Mouse (Mus musculus) kidney, embryonic 14.5 days (tissue): Measurements from ENCODE around the gene Lsm4. TPM values are rescaled to one million over a fixed set of nuclear protein-coding genes. Genes with fewer than 3 reads are reported as not detected.

Source experiments
- ATAC-seq: fragments of 200-750 bp; cut with Nextera tagmentation; 2 replicates; pipeline ENCODE4 v1.8.0; 2017; ENCODE audit warnings: moderate number of reproducible peaks, mild to moderate bottlenecking, moderate TSS enrichment, moderate library complexity; ENCODE audit not compliant: low FRiP score, low TSS enrichment
- H3K27ac ChIP-seq: fragments of 300-500 bp; sonication (generic); 2 replicates; pipeline ENCODE4 v1.5.1; 2014; ENCODE audit warnings: low read depth, mild to moderate bottlenecking, low read length, moderate library complexity, mixed read lengths
- H3K27me3 ChIP-seq: fragments of 300-500 bp; sonication (generic); 2 replicates; pipeline ENCODE4 v1.6.1; 2014; ENCODE audit warnings: mild to moderate bottlenecking, low read length; ENCODE audit not compliant: control insufficient read depth, insufficient read depth
- H3K36me3 ChIP-seq: fragments of 300-500 bp; sonication (generic); 2 replicates; pipeline ENCODE4 v1.6.1; 2014; ENCODE audit warnings: low read length, mixed read lengths; ENCODE audit not compliant: control insufficient read depth, insufficient read depth
- H3K4me1 ChIP-seq: fragments of 300-500 bp; sonication (generic); 2 replicates; pipeline ENCODE4 v1.6.1; 2014; ENCODE audit warnings: low read length, mixed read lengths; ENCODE audit not compliant: control insufficient read depth, insufficient read depth
- H3K4me2 ChIP-seq: fragments of 300-500 bp; sonication (generic); replicated peaks from 2 replicates; pipeline ENCODE4 v1.6.1; 2014; ENCODE audit warnings: low read depth, mild to moderate bottlenecking, low read length
- H3K4me3 ChIP-seq: fragments of 300-500 bp; sonication (generic); 2 replicates; pipeline ENCODE4 v1.5.1; 2014; ENCODE audit warnings: mild to moderate bottlenecking, low read length
- H3K9ac ChIP-seq: fragments of 300-500 bp; sonication (generic); 2 replicates; pipeline ENCODE4 v1.6.1; 2014; ENCODE audit warnings: low read depth, mild to moderate bottlenecking, low read length, moderate library complexity
- H3K9me3 ChIP-seq: fragments of 300-500 bp; sonication (generic); 2 replicates; pipeline ENCODE4 v1.6.1; 2016; ENCODE audit warnings: low read length; ENCODE audit not compliant: control insufficient read depth
- WGBS: fragments of 180-500 bp; shearing (Covaris S2); extraction: QIAGEN DNeasy Blood & Tissue Kit; methylation state at CpG from one replicate; pipeline ENCODE4 v1.1.7; 2014; 5-methylcytosine and 5-hydroxymethylcytosine counted together
- polyA plus RNA-seq: library from polyadenylated mRNA; unstranded; fragments of >200 nt; fragmentation: Nextera tagmentation; extraction: Ambion mirVana; gene quantifications from 2 replicates; pipeline ENCODE4 v1.2.1, GENCODE M21; 2014

The Lsm4 gene
- polyA plus RNA-seq, 1 experiment from 2014 or later: 353 TPM

DNA sequence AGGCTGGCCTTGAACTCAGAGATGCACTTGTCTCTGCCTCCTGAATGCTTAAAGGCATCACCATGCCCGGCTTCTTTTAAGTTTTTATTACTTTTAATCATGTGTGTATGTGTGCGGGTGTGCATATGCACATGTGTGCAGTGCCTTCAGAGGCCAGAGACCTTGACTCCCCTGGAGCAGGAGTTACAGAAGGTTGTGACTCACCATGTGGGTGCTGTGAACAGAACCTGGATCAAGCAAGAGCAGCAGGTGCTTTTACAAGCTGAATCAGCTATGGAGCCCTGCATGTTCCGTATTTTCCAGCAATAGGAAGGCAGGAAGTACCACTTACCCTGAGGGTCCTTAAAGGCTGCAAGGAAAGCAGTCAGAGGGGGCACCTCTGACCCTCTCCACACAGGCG is 18.2 kb downstream of the Lsm4 start:
- peaks cover 36% of the 10 kb centered on the region for H3K4me1 ChIP-seq
- peak overlapping the region; percentile 7; the same call in 1 of the 2 replicates for H3K4me3 ChIP-seq
- no peaks in the 10 kb centered on the region for H3K36me3 ChIP-seq
- ATAC-seq: no peak; the same call in 1 of the 2 replicates
- H3K9me3 ChIP-seq: no peaks in the 10 kb centered on the region
- H3K27ac ChIP-seq: peak overlapping the region; percentile 90
- H3K9ac ChIP-seq: peak overlapping the region; percentile 60
- H3K4me2 ChIP-seq: peak overlapping the region; percentile 32
- no peaks in the 10 kb centered on the region for H3K27me3 ChIP-seq
- WGBS: 60% methylated on average over 4 of the region's 4 CpGs

GRCm38 (mm10) chr8:70691727-70692231 is 18.7 kb downstream of the Lsm4 start:
- Histone ChIP-seq H3K9ac (peak overlapping the region; percentile 60), H3K4me2 (peak overlapping the region; percentile 32), H3K4me1 (peaks cover 41% of the 10 kb centered on the region), H3K9me3 (no peaks in the 10 kb centered on the region), H3K27ac (peak overlapping the region; percentile 90), H3K36me3 (no peaks in the 10 kb centered on the region), H3K4me3 (peak overlapping the region; percentile 7; the same call in 1 of the 2 replicates), H3K27me3 (no peaks in the 10 kb centered on the region)
- ATAC-seq: peak; percentile 74
- whole genome bisulfite sequencing: 2% methylated on average over 20 of the region's 20 CpGs

DNA sequence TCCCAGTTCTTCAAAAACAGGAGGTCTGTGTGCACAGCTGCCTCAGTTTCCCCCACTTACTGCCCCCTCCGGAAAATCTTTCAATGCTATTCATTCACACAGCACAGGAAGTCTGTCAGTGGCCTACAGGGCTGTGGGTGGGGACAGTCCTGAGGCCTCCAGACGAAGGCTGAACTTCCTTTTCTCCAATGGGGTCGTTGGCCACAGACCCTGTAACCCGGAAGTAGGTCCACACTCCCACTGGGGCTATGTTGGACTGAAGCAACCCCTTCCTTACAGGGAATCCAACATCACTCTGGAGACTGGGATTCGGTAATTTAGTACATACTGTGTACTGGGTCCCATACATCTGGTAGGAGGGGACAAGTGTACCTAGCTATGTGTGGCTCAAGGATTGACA is 20.6 kb downstream of the Lsm4 start:
- peaks cover 54% of the 10 kb centered on the region for H3K4me1 ChIP-seq

DNA sequence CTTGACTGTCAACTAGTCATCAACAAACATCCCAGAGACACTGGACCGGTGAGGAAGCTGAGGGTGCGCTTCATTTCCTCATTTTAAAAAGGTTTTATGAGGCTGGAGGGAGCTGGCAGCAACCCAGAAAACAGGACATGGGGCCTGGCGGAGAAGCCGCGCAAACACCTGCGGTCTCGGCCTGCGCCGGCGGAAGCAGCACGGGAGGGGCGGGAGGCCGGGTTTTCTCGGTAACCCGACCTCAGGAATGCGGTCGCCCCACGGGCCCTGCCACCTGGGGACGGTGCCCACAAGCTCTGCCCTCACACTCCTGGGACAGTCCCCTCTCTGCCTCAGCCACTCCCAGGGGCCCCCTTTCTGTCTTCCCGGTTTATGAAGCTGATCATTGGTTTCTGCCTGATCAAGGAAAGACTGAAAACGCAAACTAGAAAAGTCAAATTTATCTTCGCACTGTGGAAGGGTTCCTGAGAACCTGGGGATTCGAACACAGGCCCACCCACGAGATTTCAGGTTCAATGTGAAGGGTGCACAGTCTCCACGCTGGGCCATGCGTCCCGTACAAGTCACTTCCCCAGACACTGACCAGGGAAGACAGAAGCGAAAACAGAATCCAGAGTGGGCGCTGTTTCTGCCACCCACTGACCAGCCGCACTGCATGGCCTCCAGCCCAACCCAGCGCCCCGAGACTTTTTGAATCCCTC is 22.4 kb downstream of the Lsm4 start:
- H3K36me3 ChIP-seq: no peaks in the 10 kb centered on the region
- no peak for ATAC-seq
- peak overlapping the region; percentile 52 for H3K9ac ChIP-seq
- peak overlapping the region; percentile 9 for H3K4me3 ChIP-seq
- H3K27ac ChIP-seq: peak overlapping the region; percentile 92
- H3K4me2 ChIP-seq: peak overlapping the region; percentile 21
- peaks cover 54% of the 10 kb centered on the region for H3K4me1 ChIP-seq
- 20% methylated on average over 32 of the region's 32 CpGs for WGBS
- no peaks in the 10 kb centered on the region for H3K27me3 ChIP-seq
- H3K9me3 ChIP-seq: no peaks in the 10 kb centered on the region

More for the DNA sequence above, 20.6 kb downstream of the Lsm4 start:
- Histone ChIP-seq H3K9me3 (no peaks in the 10 kb centered on the region), H3K4me2 (no peak overlapping the region), H3K36me3 (no peaks in the 10 kb centered on the region), H3K9ac (no peak overlapping the region), H3K27me3 (no peaks in the 10 kb centered on the region), H3K27ac (peak overlapping the region; percentile 20; the same call in 1 of the 2 replicates), H3K4me3 (no peak overlapping the region)
- no peak for ATAC-seq
- 59% methylated on average over 5 of the region's 5 CpGs for WGBS

DNA sequence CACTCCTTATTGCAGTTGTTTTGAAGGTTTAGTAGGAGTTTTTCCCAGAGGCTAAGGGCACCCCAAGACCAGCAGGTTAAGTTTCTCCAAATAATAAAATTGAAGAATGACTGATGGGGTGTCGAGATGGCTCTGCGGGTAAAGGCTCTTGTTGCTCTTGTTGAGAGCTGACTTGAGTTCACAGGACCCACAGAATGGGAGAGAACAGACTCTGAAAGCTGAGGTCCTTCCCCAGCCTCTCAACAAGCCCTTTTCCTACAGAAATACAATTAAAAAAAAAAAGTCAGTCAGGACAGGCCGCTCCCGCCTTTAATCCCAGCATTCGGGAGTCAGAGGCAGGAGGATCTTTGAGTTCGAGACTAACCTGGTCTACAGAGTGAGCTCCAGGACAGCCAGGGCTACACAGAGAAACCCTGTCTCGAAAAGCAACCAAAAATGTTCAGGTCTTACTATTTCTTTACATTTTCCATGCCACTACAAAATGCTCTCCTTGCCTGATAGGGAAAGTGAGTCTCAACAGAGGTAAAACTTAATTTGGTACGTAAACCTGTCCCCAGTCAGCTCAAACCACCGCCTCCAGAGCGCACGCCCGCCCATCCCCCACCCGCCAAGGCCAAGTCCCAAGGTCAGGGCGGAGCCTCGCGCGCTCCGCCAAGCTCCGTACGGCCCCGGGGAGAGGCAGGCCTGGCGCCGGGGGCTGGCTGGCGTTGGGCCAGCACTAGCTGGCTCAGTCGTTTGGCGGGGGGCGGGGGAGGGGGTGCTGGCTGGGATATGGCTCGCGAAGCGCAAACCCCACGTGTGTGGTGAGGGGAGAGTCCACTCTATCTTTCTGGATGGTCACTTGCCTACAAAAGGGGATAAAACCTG is 23.2 kb downstream of the Lsm4 start:
- Histone ChIP-seq H3K9me3 (no peaks in the 10 kb centered on the region), H3K9ac (peak overlapping the region; percentile 52), H3K4me2 (peak overlapping the region; percentile 43), H3K27me3 (no peaks in the 10 kb centered on the region), H3K4me1 (peaks cover 56% of the 10 kb centered on the region), H3K27ac (peak overlapping the region; percentile 92), H3K4me3 (peak overlapping the region; percentile 14; the same call in 1 of the 2 replicates), H3K36me3 (peaks cover 2% of the 10 kb centered on the region; the same call in 1 of the 2 replicates)
- 4% methylated on average over 31 of the region's 31 CpGs for WGBS
- ATAC-seq: 0 out of 2 replicates have a peak, but pooled peaks have one; percentile 2

DNA sequence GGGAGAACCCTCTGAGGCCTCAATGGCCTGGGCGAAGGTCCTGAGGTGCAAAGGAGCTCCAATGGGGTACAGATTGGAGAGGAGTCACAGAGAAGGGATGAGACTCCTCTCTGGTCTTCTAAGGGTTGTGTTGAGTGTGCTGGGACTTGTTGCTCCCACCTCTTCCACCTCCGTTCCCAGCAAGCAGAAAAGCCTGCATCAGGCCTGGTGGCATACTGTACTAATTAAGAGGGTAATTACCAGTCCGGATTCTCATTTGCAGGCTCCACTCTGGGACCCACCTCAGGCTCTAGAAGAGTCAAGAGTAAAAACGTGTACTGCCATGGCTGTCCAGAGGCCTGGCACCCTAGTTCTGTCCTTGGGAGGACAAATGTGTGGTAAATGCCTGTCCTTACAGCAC is 23.9 kb downstream of the Lsm4 start:
- Histone ChIP-seq H3K4me1 (peaks cover 56% of the 10 kb centered on the region), H3K4me3 (peak overlapping the region; percentile 14; the same call in 1 of the 2 replicates), H3K27me3 (no peaks in the 10 kb centered on the region), H3K9ac (peak overlapping the region; percentile 52; the same call in 1 of the 2 replicates), H3K9me3 (no peaks in the 10 kb centered on the region), H3K36me3 (peaks cover 6% of the 10 kb centered on the region; the same call in 1 of the 2 replicates), H3K4me2 (peak overlapping the region; percentile 43), H3K27ac (peak overlapping the region; percentile 92)
- ATAC-seq: no peak
- 39% methylated on average over 4 of the region's 4 CpGs for WGBS

- Histone ChIP-seq H3K4me2 (peak overlapping the region; percentile 43), H3K36me3 (peaks cover 9% of the 10 kb centered on the region; the same call in 1 of the 2 replicates), H3K4me1 (peaks cover 49% of the 10 kb centered on the region), H3K9ac (peak overlapping the region; percentile 100; the same call in 1 of the 2 replicates), H3K9me3 (no peaks in the 10 kb centered on the region), H3K4me3 (peak overlapping the region; percentile 97; the same call in 1 of the 2 replicates), H3K27ac (peak overlapping the region; percentile 92), H3K27me3 (no peaks in the 10 kb centered on the region)
- ATAC-seq: no peak
- WGBS: 69% methylated on average over 12 of the region's 12 CpGs
Observed at GRCm38 (mm10) chr8:70697366-70698250, 24.6 kb downstream of the Lsm4 start.
